Mouse (Mus musculus) layer of hippocampus, adult 2 months (tissue): ENCODE data around the gene Gm20924. TPM values are rescaled to one million over a fixed set of nuclear protein-coding genes. Genes with fewer than 3 reads are reported as not detected.
"Not testable (repeated sequence)": the region's sequence is repeated elsewhere in the genome, so short reads cannot be mapped to it uniquely, and the experiment has no call there.

Experiments
- DNase-seq, 2 experiments: peaks; one replicate each; pipeline ENCODE4 v3.0.0; 2022; ENCODE audit warnings: low spot score in 2 of 2
- H3K27ac ChIP-seq: fragments of 200-600 bp; 2 replicates; pipeline ENCODE4 v1.8.1; 2022
- H3K4me3 ChIP-seq: fragments of 200-600 bp; 2 replicates; pipeline ENCODE4 v1.8.1; 2022; ENCODE audit warnings: mild to moderate bottlenecking
- long read RNA-seq, 2 experiments: library from polyadenylated mRNA; stranded (forward); transcript quantifications; one replicate each; pipeline ENCODE4 v2.0.0; 2021; ENCODE audit warnings: borderline mapping rate in 2 of 2
- total RNA-seq, 2 experiments: library from RNA; stranded (reverse); gene quantifications; 2 replicates each; pipeline ENCODE4 v1.2.3; 2021

The Gm20924 gene
- not detected for total RNA-seq
- long read RNA-seq, experiment 1 = 0 reads
- long read RNA-seq, experiment 2 = 0 reads

GRCm38 (mm10) chrY:65207427-65207826, at the start of gene Gm20924:
TSS of gene Gm20924 (minus strand) at chrY:65207527.
- H3K27ac ChIP-seq, DNase-seq, H3K4me3 ChIP-seq: not testable (repeated sequence)

Other genes with a start within 250 kb of the Gm20924 start
- gene Gm20736, start 170.2 kb upstream of the Gm20924 start, total RNA-seq = not detected